Mouse (Mus musculus) right cerebral cortex, adult 2 months (tissue): ENCODE data around the gene Gm42715.
"Not testable (repeated sequence)": the region's sequence is repeated elsewhere in the genome, so short reads cannot be mapped to it uniquely, and the experiment has no call there.

ENCODE experiments used
- DNase-seq, 2 experiments: peaks; one replicate each; pipeline ENCODE4 v3.0.0; 2021 to 2022; ENCODE audit warnings: low spot score in 2 of 2

Gm42715 gene

GRCm38 (mm10) chr7:127519284-127519683 is at the start of gene Gm42715:
Gm42715 (plus strand) TSS chr7:127519584.
- no peak for DNase-seq

DNA sequence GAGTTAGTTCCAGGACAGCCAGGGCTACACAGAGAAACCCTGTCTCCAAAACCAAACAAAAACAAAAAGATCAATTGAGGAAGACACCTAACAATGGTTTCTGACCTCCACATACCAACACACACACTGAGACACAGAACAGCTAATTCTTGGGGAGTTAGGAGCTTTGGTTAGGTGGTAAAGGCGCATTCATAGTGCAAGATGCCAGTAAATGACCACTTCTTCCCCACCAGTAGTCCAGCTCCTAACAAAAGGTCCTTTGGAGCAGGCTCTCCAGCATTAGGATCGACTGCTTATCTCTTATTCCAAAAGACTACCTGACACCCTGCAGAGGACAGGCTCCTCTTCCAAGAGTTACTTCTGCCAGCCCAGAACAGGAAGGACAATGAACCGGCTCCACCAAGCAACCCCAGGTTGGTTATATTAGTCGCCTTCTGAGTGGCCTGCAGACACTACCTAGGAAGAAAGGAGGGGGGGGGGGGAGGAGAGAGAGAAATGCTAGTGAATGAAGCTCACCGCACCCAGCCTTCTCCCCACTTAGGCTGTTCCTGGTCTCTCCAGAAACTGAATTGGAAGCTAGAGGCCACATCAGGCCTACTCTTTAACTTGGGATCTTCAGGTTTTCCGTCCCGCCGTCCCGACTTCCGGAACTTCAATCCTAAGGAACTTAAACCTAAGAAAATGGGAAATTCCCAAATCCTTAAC is 49.2 kb upstream of the Gm42715 start:
- DNase-seq: peak in 1 of 2 experiments; percentile 35

GRCm38 (mm10) chr7:127470743-127471645 is 48.4 kb upstream of the Gm42715 start:
- peak; percentile 94 for DNase-seq

GRCm38 (mm10) chr7:127471646-127472010 is 47.8 kb upstream of the Gm42715 start:
- DNase-seq: peak in 1 of 2 experiments; percentile 47

DNA sequence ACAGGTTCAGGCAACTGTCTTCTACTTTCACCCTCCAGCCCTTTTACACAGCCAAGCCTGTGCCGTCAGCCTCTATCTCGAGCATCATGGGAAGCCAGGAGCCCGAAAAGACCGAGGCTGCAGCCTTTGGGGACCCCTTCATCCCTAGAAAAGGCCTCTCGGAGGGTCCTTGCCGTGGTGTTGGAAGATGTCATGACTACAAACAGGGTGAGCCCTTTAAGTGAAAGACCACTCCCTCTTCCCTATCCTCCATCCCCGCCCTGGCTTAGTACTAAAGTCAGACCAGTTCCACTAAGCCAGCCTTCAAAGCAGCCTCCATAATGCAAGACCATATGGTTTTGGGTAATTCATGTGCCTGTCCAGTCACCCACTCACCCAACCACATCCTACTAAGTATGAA is 47.3 kb upstream of the Gm42715 start:
- DNase-seq: peak in 1 of 2 experiments; percentile 32

DNA sequence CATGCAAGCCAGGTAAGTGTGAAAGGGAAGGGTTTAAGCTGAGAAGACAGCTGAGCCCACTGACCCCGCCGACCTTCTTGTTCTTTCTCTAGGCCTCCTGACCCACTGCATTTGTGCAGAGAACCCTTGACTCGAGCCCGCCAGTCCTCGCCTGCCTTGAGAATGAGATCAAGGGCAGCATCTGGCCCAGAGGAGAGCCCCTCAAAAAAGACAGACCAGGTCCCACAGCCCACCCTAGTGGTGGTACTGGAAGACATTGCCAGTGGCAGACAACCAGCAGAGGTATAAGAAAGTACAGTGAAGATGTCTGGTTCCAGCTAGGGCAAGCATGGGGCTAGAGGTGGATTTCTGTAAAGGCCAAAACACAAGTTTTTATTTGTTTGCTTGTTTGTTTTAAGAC is 45.7 kb upstream of the Gm42715 start:
- no peak for DNase-seq

DNA sequence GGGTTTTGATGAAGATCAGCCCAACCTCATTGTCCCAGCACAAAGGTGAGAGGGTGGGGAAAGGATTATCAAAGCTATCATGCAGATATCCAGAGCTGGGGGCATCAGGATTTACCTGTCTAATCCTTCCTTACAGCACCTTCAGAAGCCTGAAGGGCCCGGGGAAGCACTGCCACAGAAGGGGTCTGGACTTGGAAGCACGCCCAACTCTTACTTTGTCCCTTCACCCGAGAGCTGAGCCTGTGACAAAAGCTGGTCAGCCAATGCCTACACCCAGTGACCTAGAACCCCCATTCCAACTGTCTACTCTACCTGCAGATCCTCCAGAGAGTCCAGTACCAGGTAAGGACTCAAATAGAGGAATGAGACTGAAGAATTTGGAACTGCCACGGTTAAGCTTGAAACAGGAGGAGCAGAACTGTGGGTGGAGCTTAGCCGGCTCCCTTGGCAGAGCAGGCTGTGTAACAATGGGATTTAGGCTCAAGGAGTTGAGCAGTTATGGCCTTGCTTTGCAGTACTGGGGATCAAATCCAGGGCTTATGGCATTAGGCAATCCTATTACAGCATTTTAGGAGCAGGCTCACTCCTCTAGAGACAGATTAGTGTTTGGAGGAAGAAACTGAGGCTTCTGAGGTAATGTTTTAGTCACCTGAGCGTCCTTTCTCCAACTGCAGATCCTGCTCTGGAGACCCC is 44.9 kb upstream of the Gm42715 start:
- no peak for DNase-seq

DNA sequence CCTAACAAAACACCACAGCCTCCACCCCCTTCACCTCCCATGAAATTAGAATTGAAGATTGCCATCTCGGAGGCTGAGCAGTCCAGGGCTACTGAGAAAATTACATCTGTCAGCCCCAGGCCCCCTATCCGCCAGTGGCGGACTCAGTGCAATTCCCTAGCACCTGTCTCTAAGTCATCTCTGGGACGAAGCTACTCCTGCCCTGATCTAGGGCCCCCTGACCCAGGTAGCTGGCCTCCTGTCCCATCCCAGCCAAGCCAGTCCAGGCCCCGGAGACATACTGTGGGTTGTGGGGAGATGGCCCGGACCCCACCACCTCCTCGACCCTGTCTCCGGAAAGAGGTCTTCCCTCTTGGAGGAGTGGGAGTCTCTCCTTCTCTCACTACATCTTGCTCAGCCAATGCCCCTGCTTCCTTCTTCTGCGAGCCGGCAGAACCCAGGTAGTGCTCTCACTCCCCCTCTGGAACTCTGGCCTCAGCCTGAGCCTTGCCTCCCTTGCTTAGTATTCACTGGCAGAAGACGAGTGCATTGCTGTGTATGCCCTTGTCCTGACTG is 44.1 kb upstream of the Gm42715 start:
- DNase-seq: no peak

DNA sequence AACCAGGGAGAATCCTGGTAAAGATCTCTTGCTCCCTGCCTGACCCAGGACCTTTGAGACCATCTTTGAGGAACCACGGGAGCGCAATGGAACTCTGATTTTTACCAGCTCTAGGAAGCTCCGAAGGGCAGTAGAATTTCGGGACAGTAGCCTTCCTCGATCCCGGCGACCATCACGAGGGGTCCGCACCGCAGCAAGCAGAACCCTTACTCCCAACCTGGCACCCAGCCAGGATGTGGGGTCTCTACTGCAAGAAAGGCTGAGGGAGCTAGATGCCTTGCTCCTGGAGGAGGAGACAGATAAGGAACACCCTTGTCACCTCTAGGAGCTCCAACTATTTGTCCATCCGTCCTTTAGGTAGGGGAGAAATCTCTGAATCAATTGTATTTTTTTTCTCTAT is 43.0 kb upstream of the Gm42715 start:
- DNase-seq: no peak

GRCm38 (mm10) chr7:127476855-127477254 is 42.5 kb upstream of the Gm42715 start:
- no peak for DNase-seq

GRCm38 (mm10) chr7:127477687-127478634 is 41.4 kb upstream of the Gm42715 start:
- DNase-seq: peak; percentile 99 to 100

- DNase-seq: peak; percentile 91 to 92
Observed at GRCm38 (mm10) chr7:127478635-127479317, 40.6 kb upstream of the Gm42715 start, which contains the start of gene Fbrs. Fbrs (plus strand) TSS chr7:127479199.

DNA sequence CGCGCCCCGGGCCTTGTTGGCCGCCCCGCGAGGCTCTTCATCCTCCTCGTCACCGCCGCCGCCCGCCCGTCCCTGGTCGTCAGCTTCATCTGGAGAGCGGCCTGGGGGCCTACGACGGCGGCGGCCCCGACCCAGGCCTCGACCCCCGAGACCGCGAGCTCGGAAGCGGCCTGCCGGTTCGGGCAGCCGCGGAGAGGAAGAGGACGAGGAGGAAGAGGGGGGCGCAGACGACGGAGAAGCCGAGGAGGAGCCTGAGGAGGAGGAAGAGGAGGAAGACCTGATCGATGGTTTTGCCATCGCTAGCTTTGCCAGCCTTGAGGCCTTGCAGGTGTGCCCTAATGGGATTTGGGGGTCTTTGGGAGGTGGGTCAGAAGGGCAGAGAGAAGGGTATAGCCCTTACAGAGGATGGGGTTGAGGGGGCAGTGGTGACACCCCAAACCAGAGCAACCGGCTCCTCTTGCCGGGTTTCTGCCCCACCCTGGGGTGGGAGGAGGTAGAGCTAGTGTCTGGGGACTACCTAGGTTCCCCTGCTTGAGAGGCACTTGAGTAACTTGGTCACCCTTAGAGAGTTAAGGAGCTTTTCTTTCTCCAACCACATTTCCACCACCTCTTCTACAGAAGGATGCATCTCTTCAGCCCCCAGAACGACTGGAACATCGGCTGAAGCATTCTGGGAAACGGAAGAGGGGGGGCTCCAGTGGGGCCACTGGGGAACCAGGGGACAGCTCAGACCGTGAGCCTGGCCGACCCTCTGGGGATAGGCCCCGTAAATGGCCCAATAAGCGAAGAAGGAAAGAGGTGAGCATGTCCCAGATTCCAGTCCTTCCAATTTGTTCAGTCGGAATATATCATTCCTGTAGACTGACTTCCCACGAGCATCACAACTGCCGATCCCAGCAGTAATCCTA is 39.8 kb upstream of the Gm42715 start:
- peak in 1 of 2 experiments; percentile 24 for DNase-seq

GRCm38 (mm10) chr7:127480321-127480720 is 39.1 kb upstream of the Gm42715 start:
- DNase-seq: no peak

DNA sequence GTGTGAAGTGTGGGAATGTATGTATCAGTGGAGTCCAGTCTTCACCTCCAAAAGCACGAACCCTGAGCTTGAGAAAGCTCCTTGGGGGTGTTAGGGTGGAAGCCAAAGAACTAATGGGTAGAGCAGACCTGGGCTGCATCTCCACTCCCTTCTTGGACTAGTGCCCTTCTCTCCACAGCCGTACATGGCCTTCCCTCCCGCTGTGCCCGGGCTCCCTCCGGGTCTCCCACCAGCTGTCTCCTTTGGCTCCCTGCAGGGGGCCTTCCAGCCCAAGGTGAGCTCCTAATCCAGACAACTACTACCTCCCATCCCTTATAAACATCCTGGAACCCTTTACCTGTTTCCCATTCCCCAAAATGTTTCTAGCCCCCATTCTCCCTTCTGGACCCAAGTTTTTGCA is 34.0 kb upstream of the Gm42715 start:
- DNase-seq: no peak

DNA sequence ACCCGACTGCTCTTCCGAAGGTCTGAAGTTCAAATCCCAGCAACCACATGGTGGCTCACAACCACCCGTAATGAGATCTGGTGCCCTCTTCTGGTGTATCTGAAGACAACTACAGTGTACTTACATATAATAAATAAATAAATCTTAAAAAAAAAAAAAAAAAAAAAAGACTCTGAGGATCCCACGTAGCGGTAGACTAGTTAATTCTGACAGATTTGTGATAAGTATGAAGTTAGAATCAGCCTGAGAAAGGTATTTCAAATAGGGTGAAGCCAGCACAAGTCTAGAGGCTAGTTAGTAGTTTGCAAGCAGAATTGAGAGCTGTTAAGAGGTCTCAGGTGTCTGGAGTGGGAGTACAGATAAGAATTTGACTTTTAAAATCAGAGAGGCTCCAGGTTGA is 31.0 kb upstream of the Gm42715 start:
- not testable (repeated sequence) for DNase-seq

GRCm38 (mm10) chr7:127489982-127490381 is 29.4 kb upstream of the Gm42715 start:
- no peak for DNase-seq

DNA sequence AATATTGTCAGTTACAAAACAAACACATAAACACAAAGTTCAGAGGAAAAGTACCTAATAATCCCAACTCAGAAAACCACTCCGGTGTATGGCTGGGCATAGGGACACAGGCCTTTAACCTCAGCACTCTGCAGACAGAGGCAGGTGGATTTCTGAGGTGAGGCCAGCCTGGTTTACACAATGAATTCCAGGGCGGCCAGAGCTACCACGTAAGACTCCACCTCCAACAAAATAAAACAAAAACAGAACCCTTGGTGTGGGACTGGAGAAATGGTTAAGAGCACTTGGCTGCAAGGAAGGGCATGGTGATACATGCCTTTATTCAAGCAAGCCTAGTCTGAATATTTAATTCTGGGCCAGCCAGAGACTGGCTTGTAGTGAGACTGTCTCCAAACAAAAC is 27.5 kb upstream of the Gm42715 start:
- no peak for DNase-seq

GRCm38 (mm10) chr7:127494648-127495047 is 24.7 kb upstream of the Gm42715 start:
- DNase-seq: no peak
